Mouse (Mus musculus) MEL-GATA-1-ER (cell line): ENCODE results near the gene Kat7.

ENCODE experiments used
- DNase-seq: peaks from one replicate; pipeline ENCODE4 v3.0.0-alpha.2; 2012; ENCODE audit warnings: low read depth; ENCODE audit errors: extremely low read depth

Kat7 gene

DNA sequence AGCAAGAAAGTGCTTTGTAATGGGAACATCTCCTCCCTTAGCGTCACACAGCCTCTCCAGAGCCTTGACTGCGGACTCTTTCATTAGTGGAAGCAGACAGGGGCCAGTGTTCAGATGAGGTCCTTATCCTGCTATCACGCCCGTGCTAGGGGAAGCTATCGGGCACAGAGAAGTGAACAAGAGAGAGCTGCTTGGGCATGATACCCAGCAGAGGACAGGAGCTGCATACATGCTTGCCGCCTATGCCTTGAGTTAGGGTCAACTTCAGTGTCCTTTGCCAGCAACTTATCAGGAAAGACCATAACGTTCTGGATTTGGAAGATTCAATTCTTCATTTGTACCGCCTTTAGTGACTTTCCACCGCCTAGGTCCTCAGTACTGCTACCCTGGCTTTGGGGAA, 23.8 kb upstream of the Kat7 start:
- peak; percentile 73 for DNase-seq

DNA sequence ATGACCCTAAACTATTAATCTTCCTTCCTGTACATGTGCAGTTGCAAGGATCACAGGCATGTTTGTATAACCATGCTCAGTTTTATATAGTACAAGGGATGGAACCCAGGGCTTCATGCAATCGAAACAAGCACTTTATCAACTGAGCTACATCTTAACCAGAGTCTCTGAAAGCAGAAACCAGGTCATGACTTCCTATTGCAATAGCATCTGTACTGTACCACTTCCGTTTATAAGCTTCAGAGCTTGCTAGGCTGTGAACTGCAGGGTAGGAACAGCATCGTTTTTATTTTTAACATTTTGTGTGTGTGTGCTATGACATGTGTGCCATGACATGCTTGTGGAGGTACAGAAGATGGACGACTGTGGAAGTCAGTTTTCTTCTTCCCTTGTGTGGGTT, 23.2 kb upstream of the Kat7 start:
- peak; percentile 59 for DNase-seq

DNA sequence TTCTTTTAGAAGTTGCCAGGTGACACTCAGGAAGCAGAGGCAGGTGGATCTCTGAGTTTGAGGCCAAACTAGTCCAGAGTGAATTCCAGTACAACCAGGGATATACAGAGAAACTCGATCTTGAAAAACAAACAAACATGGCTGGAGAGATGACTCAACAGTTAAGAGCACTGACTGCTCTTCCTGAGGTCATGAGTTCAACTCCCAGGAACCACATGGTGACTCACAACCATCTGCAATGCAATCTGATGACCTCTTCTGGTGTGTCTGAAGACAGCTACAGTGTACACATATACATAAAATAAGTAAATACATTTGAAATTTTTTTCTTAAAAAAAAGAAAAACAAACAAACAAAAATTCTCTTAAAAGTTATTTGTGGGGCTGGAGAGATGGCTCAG, 20.6 kb upstream of the Kat7 start:
- DNase-seq: no peak

DNA sequence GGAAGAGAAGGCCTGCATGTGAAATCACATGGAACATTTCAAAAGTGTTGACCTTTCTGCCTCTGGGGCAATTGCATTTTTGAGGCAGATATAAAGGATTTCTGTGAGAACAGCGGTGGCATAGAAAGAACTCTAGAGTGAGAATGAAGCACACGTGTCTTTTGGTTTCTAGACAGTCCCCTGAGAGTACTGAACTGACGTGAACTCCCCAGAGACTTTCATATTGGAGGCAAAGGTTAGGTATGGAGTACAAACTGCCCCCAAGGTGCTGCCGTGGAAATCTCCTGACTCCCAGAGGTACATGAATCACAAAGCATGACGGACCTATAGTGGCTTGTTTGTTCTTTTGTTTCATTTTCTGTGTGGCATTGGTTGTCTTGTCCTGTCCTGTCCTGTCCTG, 18.6 kb upstream of the Kat7 start:
- no peak for DNase-seq

DNA sequence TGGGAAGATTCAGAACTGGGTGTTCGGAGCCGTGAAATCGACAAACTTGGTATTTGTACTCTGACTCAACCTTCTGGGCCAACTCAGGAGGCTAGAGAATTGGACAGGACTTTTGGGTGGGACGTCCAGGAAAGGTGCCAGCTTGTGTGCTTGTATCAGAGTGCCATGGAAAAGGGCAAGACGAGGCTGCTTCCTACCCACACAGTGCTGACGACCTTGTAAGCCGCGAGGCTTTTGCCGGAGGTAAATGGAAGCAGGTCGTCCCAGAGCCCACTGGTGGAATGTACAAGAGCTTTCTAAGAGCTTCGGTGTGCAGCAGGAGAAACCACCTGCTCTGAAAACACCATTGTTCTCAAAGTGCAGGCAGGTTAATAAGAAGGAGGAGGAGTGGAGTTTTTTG, 16.2 kb upstream of the Kat7 start:
- DNase-seq: no peak

DNA sequence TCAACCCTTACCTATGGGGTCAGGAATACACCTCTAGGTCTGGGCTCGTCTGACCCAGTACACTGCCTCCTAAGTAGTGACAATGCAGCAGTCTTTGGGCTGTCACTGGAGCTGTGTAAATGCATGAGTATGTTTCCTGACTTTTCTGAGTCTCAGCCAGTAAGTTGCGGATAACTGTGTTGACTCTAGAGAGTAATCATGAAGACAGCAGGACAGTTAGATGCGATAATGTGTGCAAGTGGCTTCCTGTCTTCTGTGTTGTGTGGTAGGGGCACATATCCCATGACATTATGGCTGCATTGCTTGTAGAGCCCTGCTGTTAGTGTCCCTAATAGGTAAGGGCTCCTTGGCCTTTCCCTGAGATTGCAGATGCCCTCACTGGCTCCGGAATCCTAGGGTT, 15.8 kb upstream of the Kat7 start:
- no peak for DNase-seq

DNA sequence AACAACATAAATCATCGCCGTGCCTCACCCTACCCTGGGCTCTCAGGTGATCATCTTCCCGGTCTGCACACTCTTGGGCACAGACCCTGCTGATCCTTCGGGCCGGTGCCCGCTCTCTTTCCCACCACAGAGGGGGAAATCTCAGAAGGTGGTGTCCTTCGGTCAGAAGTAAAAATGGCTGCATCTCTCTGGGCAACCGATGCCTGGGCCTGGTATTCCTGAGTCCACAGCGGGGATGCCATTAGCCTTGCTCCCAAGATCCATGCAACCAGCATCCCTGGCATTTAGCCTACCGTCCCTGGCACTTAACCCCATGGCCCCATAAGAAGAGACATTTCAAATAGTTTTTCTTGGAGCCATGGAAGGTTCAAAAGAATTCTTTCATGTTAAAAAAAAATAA, 14.1 kb upstream of the Kat7 start:
- DNase-seq: no peak

DNA sequence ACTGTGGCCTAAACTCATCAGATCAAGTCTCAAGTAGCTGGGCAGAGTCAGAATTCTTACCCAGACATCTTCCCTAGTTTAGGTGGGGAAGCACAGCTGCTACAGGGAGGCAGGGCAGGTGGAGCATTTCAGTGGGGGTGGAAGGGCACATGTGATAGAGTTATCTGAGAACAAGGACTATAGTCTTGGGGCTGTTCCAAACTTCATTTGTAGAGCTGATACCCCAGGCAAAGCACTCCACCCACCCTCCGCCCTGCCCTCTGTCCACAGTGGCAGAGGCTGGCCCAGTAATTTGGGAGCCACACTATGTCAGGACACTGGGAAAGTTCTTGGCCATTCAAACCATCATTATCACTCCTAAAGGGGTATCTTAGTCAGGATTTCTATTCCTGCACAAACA, 10.0 kb upstream of the Kat7 start:
- DNase-seq: no peak

DNA sequence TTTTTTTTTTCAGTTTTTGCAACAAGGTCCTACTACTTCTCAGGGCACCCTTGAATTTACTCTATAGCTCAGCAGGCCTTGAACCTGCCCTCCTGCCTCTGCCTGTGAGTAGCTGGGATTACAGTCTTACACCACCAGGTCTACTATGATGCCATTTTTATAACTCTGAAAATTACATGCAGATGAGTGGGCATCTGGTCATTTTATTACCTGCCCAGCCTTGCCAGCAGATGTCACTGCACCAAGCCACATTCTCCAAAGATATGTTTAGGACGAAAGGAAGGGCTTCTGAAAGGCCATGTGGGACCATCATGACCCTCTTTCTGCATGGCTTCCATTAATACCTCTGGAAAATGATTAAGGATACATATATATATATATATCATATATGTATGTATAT, 9.5 kb upstream of the Kat7 start:
- no peak for DNase-seq

DNA sequence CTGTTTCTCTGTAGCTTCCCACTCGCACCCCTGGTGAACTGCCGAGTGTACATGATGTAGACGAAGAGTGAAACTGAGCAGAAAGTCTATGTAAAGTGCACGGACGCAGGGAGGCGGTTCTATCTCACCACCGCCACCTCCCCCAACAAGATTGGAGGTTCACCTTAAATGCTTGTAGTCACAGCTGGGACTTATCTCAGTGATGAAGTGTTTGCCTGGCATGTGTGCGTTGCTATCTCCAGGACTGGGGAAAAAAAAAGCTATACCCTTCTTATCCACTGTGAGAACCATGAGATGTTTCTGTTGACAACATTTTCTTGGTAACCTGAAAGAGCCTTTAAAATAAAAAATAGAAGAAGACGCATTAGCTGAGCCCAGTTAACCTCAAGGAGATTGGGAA, 8.1 kb upstream of the Kat7 start:
- DNase-seq: no peak

DNA sequence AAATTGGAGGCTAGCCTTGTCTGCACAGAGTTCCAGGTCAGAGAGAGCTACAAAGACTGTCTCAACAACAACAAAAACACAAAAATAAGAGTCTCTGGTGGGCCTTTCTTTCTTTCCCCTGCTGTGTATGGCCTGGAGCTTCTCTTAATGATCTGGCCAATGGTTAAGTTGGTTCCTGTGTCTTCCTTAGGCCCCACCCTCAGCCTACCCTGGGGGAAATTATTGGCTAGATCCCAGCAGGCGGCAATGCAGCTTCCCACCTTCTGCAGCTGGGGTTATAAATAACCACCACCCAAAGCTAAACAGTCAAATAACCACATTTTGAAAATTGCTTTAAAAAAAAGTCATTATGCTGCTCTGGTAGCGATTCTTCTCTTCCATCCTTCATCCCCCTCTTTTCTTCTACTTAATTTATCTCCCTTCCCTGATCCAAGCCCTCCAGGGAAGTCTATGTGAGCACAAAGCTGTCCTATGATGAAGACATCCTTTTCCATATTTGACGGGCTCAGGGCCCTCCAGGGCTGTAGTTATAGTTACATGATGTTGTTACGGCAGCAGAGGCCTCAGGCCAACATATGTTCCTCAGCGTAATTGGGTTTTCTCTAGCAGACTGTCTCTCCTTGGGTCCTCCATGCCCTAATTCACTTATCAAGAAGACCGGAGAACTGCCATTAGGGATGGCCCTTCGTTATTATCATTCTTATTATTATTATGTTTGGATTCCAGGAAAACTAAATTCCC, 5.3 kb upstream of the Kat7 start:
- no peak for DNase-seq

DNA sequence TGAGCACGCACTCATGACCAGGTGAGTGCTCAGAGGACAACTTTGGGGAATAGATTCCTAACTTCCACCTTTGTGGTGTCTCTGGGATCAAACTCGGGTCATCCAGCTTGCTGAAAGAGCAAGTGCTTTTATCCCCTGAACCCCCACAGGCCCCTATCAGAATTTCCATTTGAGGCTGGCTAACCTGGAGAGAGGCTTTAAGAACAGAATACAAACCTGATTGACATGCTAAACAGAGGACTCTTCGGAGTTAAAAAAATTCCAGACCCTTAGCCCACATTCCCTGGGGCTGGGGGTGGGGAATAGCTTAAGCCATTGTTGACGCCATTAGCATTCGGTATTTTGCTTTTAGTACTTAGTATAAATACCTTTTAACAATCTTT, 1.4 kb upstream of the Kat7 start:
- DNase-seq: no peak

DNA sequence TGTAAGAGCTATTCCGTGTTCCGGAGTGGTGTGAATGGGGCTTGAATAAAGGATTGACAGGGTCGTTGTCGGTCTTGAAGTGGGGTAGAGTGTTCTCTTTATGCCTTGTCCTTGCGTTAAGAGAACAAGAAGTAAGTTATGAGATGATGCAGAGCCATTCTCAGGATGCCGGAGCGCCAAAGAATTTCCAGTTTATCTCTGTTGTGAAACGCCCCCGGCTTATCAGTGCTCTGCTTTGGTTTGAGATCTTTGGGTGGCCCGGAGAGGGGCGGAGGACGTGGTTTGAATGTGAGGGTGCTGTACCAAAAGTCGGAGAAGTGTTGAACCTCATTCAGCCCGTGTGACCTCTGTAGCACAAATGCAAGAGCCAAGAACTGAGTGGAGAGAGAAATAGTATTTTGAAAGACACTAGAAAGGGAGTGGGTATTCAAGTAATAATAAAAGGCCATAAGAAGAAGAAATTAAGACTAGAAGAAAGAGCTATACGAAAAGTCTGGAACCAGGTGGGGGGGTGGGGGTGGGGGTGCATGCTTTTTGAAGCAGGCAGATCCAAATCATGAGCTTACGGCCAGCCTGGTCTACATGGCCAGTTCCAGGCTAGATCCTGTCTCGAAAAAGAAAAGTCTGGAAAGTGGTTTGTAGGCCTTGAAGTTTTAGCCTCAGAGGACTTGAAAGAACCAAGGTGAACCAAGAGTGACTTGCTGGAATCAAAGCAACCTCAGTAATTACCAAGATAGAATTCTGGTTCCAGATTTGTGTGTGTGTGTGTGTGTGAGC, 790 bp upstream of the Kat7 start:
- no peak for DNase-seq

DNA sequence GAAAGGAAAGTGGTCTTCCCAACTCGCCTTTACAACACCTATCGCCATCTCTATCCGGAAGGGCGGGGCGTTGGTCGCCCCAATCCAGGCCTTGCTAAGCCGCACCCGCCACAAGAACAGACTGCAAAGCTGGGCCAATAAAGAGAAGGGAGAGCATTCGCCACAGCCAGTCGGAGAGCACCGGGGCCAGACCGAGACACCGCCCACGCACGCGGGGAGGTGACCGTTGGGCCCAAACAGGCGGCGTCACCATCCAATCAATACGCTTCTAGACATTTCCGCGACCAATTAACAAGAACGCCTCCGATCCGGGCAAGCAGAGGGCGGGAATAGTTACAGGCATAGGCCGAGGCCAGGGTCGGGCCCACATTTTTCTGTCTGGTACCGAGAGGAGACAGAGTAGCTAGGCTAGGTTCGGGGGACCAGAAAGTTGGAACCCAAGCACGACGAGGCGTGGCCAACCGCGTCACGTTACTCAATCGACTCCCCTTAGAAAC, 488 bp downstream of the Kat7 start:
- DNase-seq: peak; percentile 96

DNA sequence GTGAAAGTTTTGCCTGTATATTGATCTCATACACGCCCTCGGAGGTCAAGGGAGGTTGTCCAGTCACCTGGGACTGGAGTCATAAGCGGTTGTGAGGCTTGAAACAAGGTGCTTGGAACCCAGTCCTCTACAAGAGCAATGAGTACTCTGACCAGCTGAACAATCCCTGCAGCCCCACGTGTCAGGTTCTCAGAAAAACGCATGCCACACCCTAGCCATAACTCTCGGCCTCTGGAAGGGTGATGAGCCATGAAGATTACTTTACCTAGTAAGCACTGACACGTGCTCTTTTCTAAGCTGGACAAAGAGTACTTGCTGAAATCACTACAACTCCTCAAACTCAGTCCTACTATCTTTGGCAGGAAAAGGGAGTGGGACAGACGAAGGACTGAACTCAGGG, 2.5 kb downstream of the Kat7 start:
- no peak for DNase-seq

DNA sequence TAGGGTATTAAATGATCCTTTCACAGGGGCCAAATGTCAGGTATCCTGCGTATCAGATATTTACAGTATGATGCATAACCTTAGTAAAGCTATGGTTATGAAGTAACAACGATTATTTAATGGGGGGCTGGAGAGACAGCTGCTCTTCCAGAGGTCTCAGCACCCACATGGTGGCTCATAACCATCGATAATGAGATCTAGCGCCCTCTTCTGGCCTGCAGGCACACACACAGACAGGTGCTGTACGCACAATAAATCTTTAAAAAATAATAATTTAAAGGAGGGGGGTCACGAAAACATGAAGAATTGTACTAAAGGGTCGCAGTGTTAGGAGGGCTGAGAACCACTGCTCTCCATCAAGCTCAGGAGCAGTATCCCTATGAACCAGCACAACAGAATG, 4.4 kb downstream of the Kat7 start:
- DNase-seq: no peak

DNA sequence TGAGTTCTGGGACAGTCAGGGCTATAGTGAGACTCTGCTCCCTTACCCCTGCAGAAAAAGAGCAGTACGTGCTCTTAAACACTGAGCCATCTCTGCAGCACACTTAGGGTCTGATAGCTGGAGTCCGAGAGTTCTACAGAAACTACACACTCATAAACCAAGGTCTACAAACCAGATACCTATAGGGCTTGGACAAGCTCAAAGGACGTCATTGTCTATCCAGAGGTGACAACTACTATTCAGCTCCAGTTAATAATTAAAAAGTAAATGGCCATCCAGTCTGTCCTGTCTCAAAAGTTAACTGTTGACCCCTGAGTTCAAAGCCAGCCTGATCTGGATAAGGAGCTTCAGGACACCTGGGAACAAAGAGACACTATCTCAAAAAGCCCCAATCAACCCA, 8.3 kb downstream of the Kat7 start:
- DNase-seq: no peak

DNA sequence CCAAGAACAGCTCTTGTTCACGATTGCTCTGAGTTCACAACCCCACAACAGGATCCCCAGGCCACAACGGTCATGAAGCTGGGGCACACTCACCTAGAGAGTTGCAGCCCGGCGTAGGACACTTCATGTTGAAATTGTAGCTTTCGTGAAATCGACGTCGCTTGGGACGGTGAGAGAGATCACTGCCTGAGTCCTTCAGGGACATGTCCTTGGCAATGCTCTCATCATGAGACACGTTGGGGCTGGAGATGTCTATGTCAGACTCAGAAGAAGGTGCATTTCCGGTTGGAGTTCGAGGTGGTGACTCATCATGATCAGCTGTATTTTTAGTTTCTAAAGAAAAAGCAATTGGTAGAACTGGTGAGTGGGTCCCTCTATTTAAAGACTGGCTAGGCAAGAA, 10.2 kb downstream of the Kat7 start:
- DNase-seq: no peak

DNA sequence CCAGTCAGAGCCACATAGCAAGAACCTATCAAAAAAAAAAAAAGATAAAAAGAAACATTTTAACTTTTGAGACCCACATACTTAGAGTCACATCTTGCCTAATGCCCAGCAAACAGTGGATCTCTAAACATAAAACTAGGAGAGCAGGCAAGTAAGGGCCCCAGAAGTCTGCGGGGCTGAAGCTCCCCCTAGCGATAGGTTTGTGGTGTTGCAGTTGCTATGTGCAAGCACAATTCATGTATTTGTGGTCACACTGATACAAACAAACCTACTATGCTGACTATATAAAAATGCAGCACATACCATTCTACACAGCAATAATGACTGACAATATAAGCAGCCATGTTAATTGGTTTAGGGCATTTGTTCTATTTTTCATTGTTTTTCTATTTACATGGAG, 11.9 kb downstream of the Kat7 start:
- peak; percentile 40 for DNase-seq

DNA sequence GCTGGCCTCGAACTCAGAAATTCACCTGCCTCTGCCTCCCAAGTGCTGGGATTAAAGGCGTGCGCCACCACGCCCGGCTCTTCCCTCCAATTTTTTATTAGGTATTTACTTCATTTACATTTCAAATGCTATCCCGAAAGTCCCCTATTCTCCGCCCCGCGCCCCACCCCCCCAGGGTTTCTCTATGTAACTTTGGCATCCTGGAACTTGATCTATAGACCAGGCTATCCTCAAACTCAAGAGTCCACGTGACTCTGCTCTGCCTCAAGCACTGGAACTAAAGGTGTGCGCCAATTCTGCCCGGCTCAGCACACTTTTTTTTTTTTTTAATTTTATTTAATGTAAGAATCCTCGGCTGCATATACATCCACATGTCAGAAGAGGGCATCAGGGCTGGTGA, 14.3 kb downstream of the Kat7 start:
- no peak for DNase-seq

DNA sequence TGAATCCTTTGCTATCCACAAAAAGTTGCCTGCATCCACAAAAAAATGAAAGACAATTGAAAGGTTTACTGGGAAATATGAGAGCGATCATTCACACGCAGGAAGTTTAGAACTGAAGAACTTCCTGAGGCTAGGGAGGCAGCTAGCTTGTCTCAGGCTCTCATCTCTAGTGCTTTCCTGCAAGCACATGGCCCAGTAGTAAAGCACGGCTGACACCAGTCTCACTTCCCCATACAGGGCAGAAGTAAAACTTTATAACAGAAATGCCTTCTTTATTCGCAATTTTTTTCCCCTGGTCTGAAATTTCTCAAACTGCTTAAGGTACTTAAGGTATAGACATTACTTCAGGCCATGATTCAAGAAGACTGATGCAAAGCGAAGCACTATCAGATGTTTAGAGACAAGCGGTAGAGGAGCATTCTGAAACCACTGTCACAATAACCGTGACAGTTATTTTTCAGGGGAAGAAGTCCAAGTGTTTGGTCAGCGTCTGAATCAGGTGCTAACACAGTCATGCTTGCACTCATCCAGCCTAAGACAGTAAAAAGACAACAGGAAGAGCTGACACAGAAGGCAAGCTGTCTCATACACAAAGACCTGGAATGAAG, 16.9 kb downstream of the Kat7 start:
- no peak for DNase-seq

DNA sequence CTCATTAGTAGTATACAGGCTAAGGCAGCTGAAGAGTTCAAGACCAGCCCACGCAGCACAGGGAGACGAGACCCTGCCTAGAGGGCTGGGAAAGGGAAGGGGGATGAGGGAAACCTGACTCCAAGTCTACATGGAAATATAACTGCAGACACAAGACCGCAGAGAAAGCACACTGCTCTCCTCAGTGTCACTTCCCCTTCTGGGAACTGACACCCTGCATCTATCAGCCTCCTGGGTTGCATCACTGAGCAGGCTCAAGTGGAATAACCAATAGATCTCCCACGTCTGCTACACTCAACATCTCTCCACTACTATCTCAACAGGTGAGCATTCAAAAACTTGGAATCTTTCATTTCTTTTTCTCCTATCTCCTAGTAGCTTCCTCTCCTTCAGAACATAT, 18.0 kb downstream of the Kat7 start:
- DNase-seq: peak; percentile 34

DNA sequence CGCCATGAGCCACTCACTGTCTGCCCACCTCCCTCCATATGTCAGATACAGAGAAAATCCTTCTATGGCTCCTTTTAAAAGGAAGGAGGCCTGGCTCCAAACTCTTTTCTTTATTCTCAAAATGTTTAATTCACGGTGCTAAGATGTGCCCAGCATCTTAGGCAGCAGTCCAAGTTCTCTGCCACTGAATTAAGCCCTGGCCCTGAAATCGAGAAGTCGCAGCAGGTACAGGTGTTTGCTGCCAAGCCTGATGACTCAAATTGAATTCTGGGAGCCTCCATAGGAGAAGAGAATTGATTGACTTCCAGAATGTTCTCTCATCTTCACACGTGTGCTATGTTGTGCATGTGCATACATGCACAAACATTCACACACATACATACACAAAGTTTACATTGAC, 27.7 kb downstream of the Kat7 start:
- no peak for DNase-seq
